Mouse (Mus musculus): ENCODE measurements around the gene Ptpn21.
A peak's percentile ranks its signal among the peaks of the same experiment; 100 is the strongest.

Ptpn21 gene

GRCm38 (mm10) chr12:98721030-98721429 lies 16.2 kb downstream of the Ptpn21 start:
- no peak for DNase-seq

GRCm38 (mm10) chr12:98720628-98721027 lies 16.6 kb downstream of the Ptpn21 start:
- no peak for DNase-seq

GRCm38 (mm10) chr12:98716142-98716541 lies 21.1 kb downstream of the Ptpn21 start:
- no peak for DNase-seq

- DNase-seq: peak; percentile 11
These were observed 22.4 kb downstream of the Ptpn21 start for GRCm38 (mm10) chr12:98714757-98715156.

GRCm38 (mm10) chr12:98713621-98714103 lies 23.5 kb downstream of the Ptpn21 start:
- DNase-seq: peak; percentile 60

- DNase-seq: no peak
These were observed 24.4 kb downstream of the Ptpn21 start for GRCm38 (mm10) chr12:98712819-98713218.

- no peak for DNase-seq
These were observed 33.2 kb downstream of the Ptpn21 start for GRCm38 (mm10) chr12:98703961-98704360.

- no peak for DNase-seq
These were observed 33.7 kb downstream of the Ptpn21 start for GRCm38 (mm10) chr12:98703554-98703953.

- DNase-seq: no peak
These were observed 35.6 kb downstream of the Ptpn21 start for GRCm38 (mm10) chr12:98701564-98701963.

GRCm38 (mm10) chr12:98697202-98697601 lies 40.0 kb downstream of the Ptpn21 start:
- DNase-seq: no peak

GRCm38 (mm10) chr12:98690230-98690629 lies 47.0 kb downstream of the Ptpn21 start:
- no peak for DNase-seq

- no peak for DNase-seq
These were observed 53.6 kb downstream of the Ptpn21 start for GRCm38 (mm10) chr12:98683574-98683973.

GRCm38 (mm10) chr12:98683171-98683570 lies 54.0 kb downstream of the Ptpn21 start:
- no peak for DNase-seq

GRCm38 (mm10) chr12:98682196-98682595 lies 55.0 kb downstream of the Ptpn21 start:
- no peak for DNase-seq

GRCm38 (mm10) chr12:98679906-98680305 lies 57.3 kb downstream of the Ptpn21 start:
- DNase-seq: no peak

- no peak for DNase-seq
These were observed 59.9 kb downstream of the Ptpn21 start for GRCm38 (mm10) chr12:98677336-98677735.

- no peak for DNase-seq
These were observed 60.3 kb downstream of the Ptpn21 start for GRCm38 (mm10) chr12:98676861-98677260.

GRCm38 (mm10) chr12:98674627-98675143 lies 62.5 kb downstream of the Ptpn21 start:
- DNase-seq: peak; percentile 85

GRCm38 (mm10) chr12:98673879-98674278 lies 63.3 kb downstream of the Ptpn21 start:
- DNase-seq: no peak

- DNase-seq: no peak
These were observed 66.8 kb downstream of the Ptpn21 start for GRCm38 (mm10) chr12:98670429-98670828.

GRCm38 (mm10) chr12:98669864-98670263 lies 67.3 kb downstream of the Ptpn21 start:
- DNase-seq: no peak

- no peak for DNase-seq
These were observed 68.1 kb downstream of the Ptpn21 start for GRCm38 (mm10) chr12:98669086-98669485.

- peak; percentile 81 for DNase-seq
These were observed 68.9 kb downstream of the Ptpn21 start for GRCm38 (mm10) chr12:98668132-98668814.

- DNase-seq: no peak
These were observed 74.6 kb downstream of the Ptpn21 start for GRCm38 (mm10) chr12:98662617-98663016.

GRCm38 (mm10) chr12:98656873-98657272 lies 80.3 kb downstream of the Ptpn21 start:
- no peak for DNase-seq

Measured in lung, postnatal 10 days (tissue).